Mouse (Mus musculus): ENCODE results near the gene Vkorc1.

DNA sequence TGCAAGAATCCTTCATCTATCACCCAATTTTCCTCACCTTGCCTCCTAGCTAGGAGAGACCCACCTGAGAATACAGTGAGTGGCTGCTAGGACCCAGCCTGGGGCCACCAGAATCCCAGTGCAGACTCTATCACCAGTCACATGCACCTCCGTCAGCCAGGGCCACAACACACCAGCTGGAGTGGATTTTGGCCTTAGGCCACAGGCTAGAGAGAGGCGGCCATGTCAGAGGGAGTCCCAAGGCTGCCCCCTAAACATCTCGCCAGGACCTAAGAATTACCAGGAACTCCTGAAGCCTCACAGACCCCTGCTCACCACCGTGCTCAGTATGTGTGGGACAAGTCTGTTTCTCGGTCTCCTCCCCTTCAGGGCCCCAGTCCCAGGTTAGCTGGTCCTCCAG, 38.7 kb upstream of the Vkorc1 start:
- TF ChIP-seq CTCF (IDR thresholded peaks at IDR 0.05; ENCODE audit: low read depth, low read length) (no peak), POLR2A (IDR thresholded peaks at IDR 0.05; ENCODE audit: insufficient read depth, low read length) (no peak), EP300 (IDR thresholded peaks at IDR 0.05; ENCODE audit: insufficient read depth, low read depth, low read length) (no peak)
